In the genomic region with DNA sequence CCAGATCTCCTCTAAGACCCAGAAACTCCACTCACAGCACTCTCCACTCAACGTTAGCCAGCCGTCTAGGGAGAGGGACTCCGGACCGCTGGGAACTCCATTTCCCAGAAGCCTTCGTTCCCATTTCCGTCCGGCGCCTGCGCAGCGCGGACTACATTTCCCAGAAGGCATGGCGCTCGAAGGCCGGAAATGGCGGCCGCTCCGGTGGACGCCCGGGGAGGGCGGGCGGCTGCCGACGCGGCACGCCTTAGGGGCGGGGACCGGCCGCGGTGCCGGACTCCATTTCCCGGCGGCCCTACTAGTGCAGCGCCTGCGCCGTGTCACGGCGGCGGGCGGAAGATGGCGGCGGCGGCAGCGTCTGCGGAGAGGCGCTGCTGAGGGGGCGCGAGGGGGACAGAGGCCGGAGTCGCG, we compare ENCODE assay signal across 8 mouse cellular contexts. TPM values are rescaled to one million over a fixed set of nuclear protein-coding genes. Genes with fewer than 3 reads are reported as not detected.
A peak's percentile ranks its signal among the peaks of the same experiment; 100 is the strongest.
DNase-seq lines count a peak whose midpoint lies in the region; ATAC-seq and TF ChIP-seq lines count a peak whose summit lies in the region.

Sympk (plus strand) TSS at position 282 of the 411 bp plus-strand sequence.

- peaks cover 43% of the 10 kb centered on the region for H3K27me3 ChIP-seq in G1E (ENCODE audit: insufficient read depth, low read length)
- peaks cover 27% of the 10 kb centered on the region for H3K27me3 ChIP-seq in forebrain, postnatal 0 days (ENCODE audit: insufficient read depth, low read length)
- peaks cover 34% of the 10 kb centered on the region for H3K27me3 ChIP-seq in lung, embryonic 15.5 days

- H3K9ac ChIP-seq in forebrain, postnatal 0 days: peak within 1 kb of the TSS; percentile 84
- peak within 1 kb of the TSS; percentile 93 for H3K9ac ChIP-seq in lung, embryonic 15.5 days

- peaks cover 27% of the 10 kb centered on the region for H3K36me3 ChIP-seq in G1E (replicated peaks)
- H3K36me3 ChIP-seq in forebrain, postnatal 0 days (ENCODE audit: insufficient read depth): peaks cover 5% of the 10 kb centered on the region
- H3K36me3 ChIP-seq in lung, embryonic 15.5 days: peaks cover 5% of the 10 kb centered on the region

- ATAC-seq in G1E (ENCODE audit: extremely low read depth, insufficient number of reproducible peaks, low FRiP score, poor library complexity, severe bottlenecking): peak; percentile 89
- ATAC-seq in forebrain, postnatal 0 days: peak; percentile 97
- ATAC-seq in lung, embryonic 15.5 days (ENCODE audit: borderline replicate concordance, extremely low read depth, low FRiP score, low TSS enrichment): peak; percentile 96

- TF ChIP-seq CTCF in G1E (IDR thresholded peaks at IDR 0.05; ENCODE audit: low read depth, low read length): no peak
- no peak for TF ChIP-seq CTCF in forebrain, postnatal 0 days (IDR thresholded peaks at IDR 0.05; ENCODE audit: low read depth)

- peak; percentile 96 for DNase-seq in G1E (ENCODE audit: low spot score)
- peak; percentile 95 to 97 for DNase-seq in cerebellum, adult 18-20 months
- peak; percentile 99 for DNase-seq in forebrain, postnatal 0 days
- peak; percentile 97 for DNase-seq in heart, postnatal 4 days
- DNase-seq in layer of hippocampus, adult 8-10 months (ENCODE audit: low spot score in 2 of 2): peak; percentile 91 to 94
- peak; percentile 94 for DNase-seq in ovary, adult 18-20 months (ENCODE audit: low spot score)
- peak; percentile 98 for DNase-seq in thymus, postnatal 0 days (ENCODE audit: low spot score)

- H3K4me2 ChIP-seq in forebrain, postnatal 0 days (ENCODE audit: low read depth): peak within 1 kb of the TSS; percentile 84
- peak within 1 kb of the TSS; percentile 67 for H3K4me2 ChIP-seq in lung, embryonic 15.5 days

- peak within 1 kb of the TSS; percentile 69 for H3K27ac ChIP-seq in forebrain, postnatal 0 days (ENCODE audit: low read depth, low read length)
- peak within 1 kb of the TSS; percentile 26; the same call in 1 of the 2 replicates for H3K27ac ChIP-seq in lung, embryonic 15.5 days

- under 1% methylated on average over 50 of the region's 50 CpGs for WGBS in forebrain, postnatal 0 days
- under 1% methylated on average over 49 of the region's 50 CpGs for WGBS in lung, embryonic 15.5 days

- H3K4me1 ChIP-seq in G1E (ENCODE audit: insufficient read depth, low read depth, low read length): peaks cover 50% of the 10 kb centered on the region
- peaks cover 3% of the 10 kb centered on the region; the same call in 1 of the 2 replicates for H3K4me1 ChIP-seq in forebrain, postnatal 0 days (ENCODE audit: insufficient read depth)
- H3K4me1 ChIP-seq in lung, embryonic 15.5 days: peaks cover 29% of the 10 kb centered on the region

- peak within 1 kb of the TSS; percentile 98 for H3K4me3 ChIP-seq in G1E (ENCODE audit: low read depth, low read length)
- peak within 1 kb of the TSS; percentile 89 for H3K4me3 ChIP-seq in forebrain, postnatal 0 days (ENCODE audit: low read depth, low read length)
- peak within 1 kb of the TSS; percentile 93 for H3K4me3 ChIP-seq in lung, embryonic 15.5 days

- H3K9me3 ChIP-seq in G1E (replicated peaks): no peaks in the 10 kb centered on the region
- no peaks in the 10 kb centered on the region for H3K9me3 ChIP-seq in forebrain, postnatal 0 days (ENCODE audit: low read length)
- no peaks in the 10 kb centered on the region for H3K9me3 ChIP-seq in lung, embryonic 15.5 days

RNA-seq across cellular contexts. Expression of gene Sympk, which starts in this region (rescaled TPM):
- total RNA-seq in G1E (2014; fragmentation: Nextera tagmentation) (119 and 149 TPM in 2 replicates), G1E (2017) (47.6 and 48.1 TPM in 2 replicates)
- polyA plus RNA-seq in G1E (2012): 257 and 260 TPM in 2 replicates
- 70.3 and 73.8 TPM in 2 replicates for total RNA-seq in forebrain, postnatal 0 days (2014; rRNA removed)
- polyA plus RNA-seq in forebrain, postnatal 0 days (2015; fragmentation: Nextera tagmentation; extraction: Ambion mirVana): 16.6 and 20.0 TPM in 2 replicates
- total RNA-seq in heart, postnatal 4 days (2021): 10 to 100 TPM; 57.3 to 62.5 TPM
- total RNA-seq in layer of hippocampus, adult 8-10 months (2022): 100 to 1,000 TPM; 100 to 113 (median 109) TPM
- polyA plus RNA-seq in lung, embryonic 15.5 days (2015; fragmentation: Nextera tagmentation; extraction: Ambion mirVana): 34.3 and 34.6 TPM in 2 replicates
- 18.5 and 19.6 TPM in 2 replicates for polyA plus RNA-seq in thymus, postnatal 0 days (2015; fragmentation: Nextera tagmentation; extraction: Ambion mirVana)

Comparison
In these comparisons a context has a peak if more than half of its experiments do, and no peak if none do; other contexts are left out.
1. Peak in every context shown above with its lines: DNase-seq, ATAC-seq, H3K4me3 ChIP-seq and H3K27ac ChIP-seq.